Mouse (Mus musculus) hindbrain, embryonic 14.5 days (tissue): ENCODE results near the gene Srpr. TPM values are rescaled to one million over a fixed set of nuclear protein-coding genes. Genes with fewer than 3 reads are reported as not detected.

Experiments
- ATAC-seq: fragments of 200-750 bp; cut with Nextera tagmentation; 2 replicates; pipeline ENCODE4 v1.8.0; 2017; ENCODE audit warnings: moderate number of reproducible peaks, mild to moderate bottlenecking, moderate TSS enrichment, moderate library complexity; ENCODE audit not compliant: low FRiP score
- DNase-seq: peaks from one replicate; pipeline ENCODE4 v3.0.0-alpha.2; 2015; ENCODE audit warnings: low spot score
- H3K27ac ChIP-seq: fragments of 300-500 bp; sonication (generic); 2 replicates; pipeline ENCODE4 v1.5.1; 2014; ENCODE audit warnings: mild to moderate bottlenecking, moderate library complexity
- H3K27me3 ChIP-seq: fragments of 300-500 bp; sonication (generic); 2 replicates; pipeline ENCODE4 v1.6.1; 2014; ENCODE audit warnings: mild to moderate bottlenecking, low read length, mixed read lengths; ENCODE audit not compliant: control insufficient read depth, insufficient read depth
- H3K36me3 ChIP-seq: fragments of 300-500 bp; sonication (generic); replicated peaks from 2 replicates; pipeline ENCODE4 v1.6.1; 2014; ENCODE audit not compliant: control insufficient read depth, insufficient read depth
- H3K4me1 ChIP-seq: fragments of 300-500 bp; sonication (generic); replicated peaks from 2 replicates; pipeline ENCODE4 v1.6.1; 2014; ENCODE audit warnings: antibody characterized with exemption, low read length, mixed read lengths; ENCODE audit not compliant: control insufficient read depth, insufficient read depth
- H3K4me2 ChIP-seq: fragments of 300-500 bp; sonication (generic); replicated peaks from 2 replicates; pipeline ENCODE4 v1.6.1; 2014; ENCODE audit warnings: mild to moderate bottlenecking, moderate library complexity
- H3K4me3 ChIP-seq: fragments of 300-500 bp; sonication (generic); replicated peaks from 2 replicates; pipeline ENCODE4 v1.5.1; 2014; ENCODE audit warnings: mild to moderate bottlenecking, low read length
- H3K9ac ChIP-seq: fragments of 300-500 bp; sonication (generic); 2 replicates; pipeline ENCODE4 v1.6.1; 2014
- H3K9me3 ChIP-seq: fragments of 300-500 bp; sonication (generic); 2 replicates; pipeline ENCODE4 v1.6.1; 2016; ENCODE audit warnings: low read length; ENCODE audit not compliant: control insufficient read depth
- WGBS: fragments of 180-500 bp; shearing (Covaris S2); extraction: QIAGEN DNeasy Blood & Tissue Kit; methylation state at CpG from one replicate; pipeline ENCODE4 v1.1.7; 2014; 5-methylcytosine and 5-hydroxymethylcytosine counted together
- polyA plus RNA-seq: library from polyadenylated mRNA; unstranded; fragments of >200 nt; fragmentation: Nextera tagmentation; extraction: Ambion mirVana; gene quantifications from 2 replicates; pipeline ENCODE4 v1.2.1, GENCODE M21; 2014

Gene Srpr
- polyA plus RNA-seq, 1 experiment from 2014 or later = 69.5 TPM

- no peak overlapping the region for H3K4me3 ChIP-seq
- no peaks in the 10 kb centered on the region for H3K27me3 ChIP-seq
- H3K4me2 ChIP-seq = no peak overlapping the region
- ATAC-seq = no peak
- H3K9me3 ChIP-seq = no peaks in the 10 kb centered on the region
- peaks cover 6% of the 10 kb centered on the region for H3K36me3 ChIP-seq
- H3K27ac ChIP-seq = no peak overlapping the region
- H3K9ac ChIP-seq = no peak overlapping the region
- H3K4me1 ChIP-seq = no peaks in the 10 kb centered on the region
- DNase-seq = no peak
- 82% methylated on average over 5 of the region's 5 CpGs for WGBS
Measured at GRCm38 (mm10) chr9:35164142-35164874, 35.7 kb upstream of the Srpr start.

GRCm38 (mm10) chr9:35166144-35166797 lies 33.7 kb upstream of the Srpr start:
- no peak overlapping the region for H3K4me3 ChIP-seq
- H3K9me3 ChIP-seq = no peaks in the 10 kb centered on the region
- peak; percentile 72; the same call in 1 of the 2 replicates for ATAC-seq
- WGBS = 24% methylated on average over 3 of the region's 3 CpGs
- H3K4me2 ChIP-seq = no peak overlapping the region
- no peak overlapping the region for H3K9ac ChIP-seq
- no peak overlapping the region for H3K27ac ChIP-seq
- no peaks in the 10 kb centered on the region for H3K27me3 ChIP-seq
- peaks cover 22% of the 10 kb centered on the region for H3K36me3 ChIP-seq
- no peaks in the 10 kb centered on the region for H3K4me1 ChIP-seq
- peak; percentile 72 for DNase-seq

GRCm38 (mm10) chr9:35166798-35167635 lies 33.0 kb upstream of the Srpr start:
- peak; percentile 52; the same call in 1 of the 2 replicates for ATAC-seq
- WGBS = 19% methylated on average over 9 of the region's 9 CpGs

GRCm38 (mm10) chr9:35170071-35170470 lies 29.9 kb upstream of the Srpr start:
- Histone ChIP-seq H3K27me3 (no peaks in the 10 kb centered on the region), H3K9me3 (no peaks in the 10 kb centered on the region), H3K9ac (no peak overlapping the region), H3K36me3 (peaks cover 16% of the 10 kb centered on the region; the same call in 1 of the 2 replicates), H3K4me3 (no peak overlapping the region), H3K4me2 (no peak overlapping the region), H3K4me1 (peaks cover 8% of the 10 kb centered on the region), H3K27ac (no peak overlapping the region)
- no peak for DNase-seq
- no peak for ATAC-seq
- 94% methylated on average over 7 of the region's 7 CpGs for WGBS

More at GRCm38 (mm10) chr9:35166798-35167635, 33.0 kb upstream of the Srpr start:
- no peak overlapping the region for H3K4me3 ChIP-seq
- H3K9ac ChIP-seq = no peak overlapping the region
- DNase-seq = no peak
- H3K27ac ChIP-seq = no peak overlapping the region
- H3K36me3 ChIP-seq = peaks cover 22% of the 10 kb centered on the region
- H3K4me1 ChIP-seq = no peaks in the 10 kb centered on the region
- H3K27me3 ChIP-seq = no peaks in the 10 kb centered on the region
- H3K9me3 ChIP-seq = no peaks in the 10 kb centered on the region
- H3K4me2 ChIP-seq = no peak overlapping the region

- Histone ChIP-seq H3K36me3 (peaks cover 16% of the 10 kb centered on the region; the same call in 1 of the 2 replicates), H3K27me3 (no peaks in the 10 kb centered on the region), H3K27ac (no peak overlapping the region), H3K4me2 (no peak overlapping the region), H3K4me3 (no peak overlapping the region), H3K4me1 (peaks cover 10% of the 10 kb centered on the region), H3K9ac (no peak overlapping the region), H3K9me3 (no peaks in the 10 kb centered on the region)
- DNase-seq = no peak
- ATAC-seq = no peak
- 97% methylated on average over 1 of the region's 1 CpGs for WGBS
Measured at GRCm38 (mm10) chr9:35173331-35173730, 26.6 kb upstream of the Srpr start.

- peak within 1 kb of the TSS; percentile 69 for H3K4me3 ChIP-seq
- peak within 1 kb of the TSS; percentile 67 for H3K9ac ChIP-seq
- no peaks in the 10 kb centered on the region for H3K9me3 ChIP-seq
- no peaks in the 10 kb centered on the region for H3K27me3 ChIP-seq
- peak within 1 kb of the TSS; percentile 93 for H3K27ac ChIP-seq
- peak within 1 kb of the TSS; percentile 91 for H3K4me2 ChIP-seq
- H3K4me1 ChIP-seq = peaks cover 10% of the 10 kb centered on the region
- ATAC-seq (peak; percentile 97), DNase-seq (peak; percentile 93)
- H3K36me3 ChIP-seq = peaks cover 6% of the 10 kb centered on the region; the same call in 1 of the 2 replicates
- WGBS = under 1% methylated on average over 38 of the region's 38 CpGs
Measured at GRCm38 (mm10) chr9:35175251-35176123, 24.5 kb upstream of the Srpr start, which contains the start of gene Dcps. Gene Dcps, minus strand, starts transcription at chr9:35176061.

- whole genome bisulfite sequencing = 45% methylated on average over 14 of the region's 14 CpGs
Measured at GRCm38 (mm10) chr9:35176124-35176659, 23.8 kb upstream of the Srpr start.

GRCm38 (mm10) chr9:35182832-35183231 lies 17.1 kb upstream of the Srpr start:
- Histone ChIP-seq H3K27ac (no peak overlapping the region), H3K4me3 (no peak overlapping the region), H3K36me3 (no peaks in the 10 kb centered on the region), H3K9me3 (no peaks in the 10 kb centered on the region), H3K4me1 (no peaks in the 10 kb centered on the region), H3K27me3 (no peaks in the 10 kb centered on the region), H3K9ac (no peak overlapping the region), H3K4me2 (no peak overlapping the region)
- WGBS = 80% methylated on average over 2 of the region's 2 CpGs
- ATAC-seq = no peak
- no peak for DNase-seq

More at GRCm38 (mm10) chr9:35176124-35176659, 23.8 kb upstream of the Srpr start:
- DNase-seq = no peak
- Histone ChIP-seq H3K4me2 (peak overlapping the region; percentile 91), H3K36me3 (no peaks in the 10 kb centered on the region), H3K4me3 (peak overlapping the region; percentile 69), H3K9ac (peak overlapping the region; percentile 67), H3K27me3 (no peaks in the 10 kb centered on the region), H3K9me3 (no peaks in the 10 kb centered on the region), H3K4me1 (peaks cover 10% of the 10 kb centered on the region), H3K27ac (peak overlapping the region; percentile 93)
- ATAC-seq = peak; percentile 21; the same call in 1 of the 2 replicates
